Mouse (Mus musculus) CH12.LX (cell line): ENCODE measurements around the gene Saa4. TPM values are rescaled to one million over a fixed set of nuclear protein-coding genes. Genes with fewer than 3 reads are reported as not detected.
A peak's percentile ranks its signal among the peaks of the same experiment; 100 is the strongest.

Experiments
- DNase-seq: peaks from one replicate; pipeline ENCODE4 v3.0.0-alpha.2; 2013; ENCODE audit errors: extremely low read depth
- H3K27ac ChIP-seq: 2 replicates; pipeline ENCODE4 v1.5.1; 2012; ENCODE audit warnings: low read depth, mild to moderate bottlenecking, control low read depth, moderate library complexity; ENCODE audit not compliant: insufficient read depth
- H3K27me3 ChIP-seq: replicated peaks from 2 replicates; pipeline ENCODE3; 2012; ENCODE audit warnings: inconsistent platforms
- H3K36me3 ChIP-seq, 2 experiments: replicated peaks in 1 of 2; 2 replicates each; pipeline versions ENCODE3 to v1.6.1; 2012; ENCODE audit warnings: inconsistent platforms in 1 of 2, low read length in 1 of 2, mild to moderate bottlenecking in 1 of 2, mixed read lengths in 1 of 2, moderate library complexity in 1 of 2; ENCODE audit not compliant: control insufficient read depth in 1 of 2, insufficient read depth in 1 of 2
- H3K4me1 ChIP-seq, 2 experiments: 2 replicates each; pipeline ENCODE4 v1.6.1; 2012; ENCODE audit warnings: inconsistent platforms in 1 of 2, moderate library complexity in 1 of 2; ENCODE audit not compliant: insufficient read depth in 2 of 2, control insufficient read depth in 1 of 2
- H3K4me2 ChIP-seq: 2 replicates; pipeline ENCODE4 v1.6.1; 2012; ENCODE audit warnings: low read depth, mild to moderate bottlenecking, control low read depth; ENCODE audit not compliant: poor library complexity, insufficient read depth, severe bottlenecking
- H3K4me3 ChIP-seq, 3 experiments: fragments of 150-350 bp in 1 of 3; sonication (generic) in 1 of 3; replicated peaks in 1 of 3; 2 replicates each; pipeline versions ENCODE3 to v1.5.1; 2011 to 2012; ENCODE audit warnings: low read depth in 2 of 3, low read length in 2 of 3, mild to moderate bottlenecking in 2 of 3, moderate library complexity in 2 of 3, control low read depth in 1 of 3, improper control_type of control experiment in 1 of 3, inconsistent platforms in 1 of 3, mixed read lengths in 1 of 3; ENCODE audit not compliant: poor library complexity in 1 of 3
- H3K79me2 ChIP-seq: replicated peaks from 2 replicates; pipeline ENCODE4 v1.6.1; 2012; ENCODE audit warnings: mild to moderate bottlenecking, moderate library complexity; ENCODE audit not compliant: control insufficient read depth, poor library complexity, insufficient read depth, severe bottlenecking; ENCODE audit errors: extremely low read depth
- H3K9ac ChIP-seq: 2 replicates; pipeline ENCODE4 v1.6.1; 2012; ENCODE audit warnings: low read depth, mild to moderate bottlenecking, control low read depth, moderate library complexity; ENCODE audit not compliant: insufficient read depth
- H3K9me3 ChIP-seq: replicated peaks from 2 replicates; pipeline ENCODE3; 2012; ENCODE audit warnings: low read length, inconsistent platforms, mixed read lengths
- BHLHE40 ChIP-seq: IDR thresholded peaks from 2 replicates; pipeline ENCODE4 v1.6.1; 2011; ENCODE audit warnings: mild to moderate bottlenecking, low read depth, low read length, improper control_type of control experiment
- CHD1 ChIP-seq: IDR thresholded peaks from 2 replicates; pipeline ENCODE4 v1.6.1; 2012; ENCODE audit warnings: low read depth, low read length, improper control_type of control experiment, inconsistent platforms
- CHD2 ChIP-seq: IDR thresholded peaks from 2 replicates; pipeline ENCODE4 v1.6.1; 2011; ENCODE audit warnings: low read length, improper control_type of control experiment
- CTCF ChIP-seq, 2 experiments: IDR thresholded peaks in 1 of 2; conservative IDR thresholded peaks in 1 of 2; 2 replicates each; pipeline ENCODE4 v1.5.1; 2011 to 2012; ENCODE audit warnings: low read depth in 2 of 2, low read length in 2 of 2, improper control_type of control experiment in 1 of 2, inconsistent platforms in 1 of 2, mild to moderate bottlenecking in 1 of 2, moderate library complexity in 1 of 2
- E2F4 ChIP-seq: IDR thresholded peaks from 2 replicates; pipeline ENCODE4 v1.6.1; 2011; ENCODE audit warnings: low read depth, low read length, improper control_type of control experiment; ENCODE audit not compliant: insufficient replicate concordance
- ELF1 ChIP-seq: IDR thresholded peaks from 2 replicates; pipeline ENCODE4 v1.6.1; 2014; ENCODE audit warnings: low read depth, mild to moderate bottlenecking, inconsistent platforms, low read length, improper control_type of control experiment
- EP300 ChIP-seq: IDR thresholded peaks from 2 replicates; pipeline ENCODE4 v1.6.1; 2011; ENCODE audit warnings: low read length, improper control_type of control experiment
- ETS1 ChIP-seq: conservative IDR thresholded peaks from 2 replicates; pipeline ENCODE4 v1.6.1; 2012; ENCODE audit warnings: low read depth, mild to moderate bottlenecking, inconsistent platforms, low read length, improper control_type of control experiment, moderate library complexity
- HCFC1 ChIP-seq: IDR thresholded peaks from 2 replicates; pipeline ENCODE4 v1.6.1; 2012; ENCODE audit warnings: low read depth, mild to moderate bottlenecking, inconsistent platforms, low read length, improper control_type of control experiment
- IRF4 ChIP-seq: IDR thresholded peaks from 2 replicates; pipeline ENCODE4 v1.6.1; 2014; ENCODE audit warnings: low read depth, mild to moderate bottlenecking, inconsistent platforms, low read length, improper control_type of control experiment
- JUN ChIP-seq: IDR thresholded peaks from 2 replicates; pipeline ENCODE4 v1.6.1; 2011; ENCODE audit warnings: low read depth, mild to moderate bottlenecking, low read length, improper control_type of control experiment, moderate library complexity; ENCODE audit not compliant: insufficient read depth
- JUND ChIP-seq: conservative IDR thresholded peaks from 2 replicates; pipeline ENCODE4 v1.6.1; 2011; ENCODE audit warnings: low read depth, low read length, improper control_type of control experiment
- KAT2A ChIP-seq: IDR thresholded peaks from 2 replicates; pipeline ENCODE4 v1.6.1; 2012; ENCODE audit warnings: low read length, improper control_type of control experiment, inconsistent platforms; ENCODE audit not compliant: insufficient replicate concordance
- MAFK ChIP-seq: IDR thresholded peaks from 2 replicates; pipeline ENCODE4 v1.6.1; 2011; ENCODE audit warnings: low read length, improper control_type of control experiment; ENCODE audit not compliant: insufficient replicate concordance
- MAZ ChIP-seq: IDR thresholded peaks from 2 replicates; pipeline ENCODE4 v1.6.1; 2012; ENCODE audit warnings: low read depth, mild to moderate bottlenecking, inconsistent platforms, low read length, improper control_type of control experiment, moderate library complexity
- MEF2A ChIP-seq: IDR thresholded peaks from 2 replicates; pipeline ENCODE4 v1.6.1; 2014; ENCODE audit warnings: low read depth, mild to moderate bottlenecking, inconsistent platforms, low read length, improper control_type of control experiment, borderline replicate concordance
- MXI1 ChIP-seq: IDR thresholded peaks from 2 replicates; pipeline ENCODE4 v1.6.1; 2011; ENCODE audit warnings: mild to moderate bottlenecking, low read depth, low read length, improper control_type of control experiment
- MYC ChIP-seq: IDR thresholded peaks from 2 replicates; pipeline ENCODE4 v1.6.1; 2011; ENCODE audit warnings: low read depth, mild to moderate bottlenecking, improper control_type of control experiment, low read length
- NRF1 ChIP-seq: IDR thresholded peaks from 2 replicates; pipeline ENCODE4 v1.6.1; 2014; ENCODE audit warnings: low read depth, mild to moderate bottlenecking, inconsistent platforms, low read length, improper control_type of control experiment, moderate library complexity
- POLR2AphosphoS2 ChIP-seq: IDR thresholded peaks from 2 replicates; pipeline ENCODE4 v1.6.1; 2011; ENCODE audit warnings: low read depth, low read length, improper control_type of control experiment
- RAD21 ChIP-seq: IDR thresholded peaks from 2 replicates; pipeline ENCODE4 v1.6.1; 2011; ENCODE audit warnings: low read depth, mild to moderate bottlenecking, low read length, improper control_type of control experiment, moderate library complexity
- SMC3 ChIP-seq: IDR thresholded peaks from 2 replicates; pipeline ENCODE4 v1.6.1; 2011; ENCODE audit warnings: low read depth, low read length, improper control_type of control experiment
- TBP ChIP-seq: conservative IDR thresholded peaks from 2 replicates; pipeline ENCODE4 v1.6.1; 2011; ENCODE audit warnings: low read depth, low read length, improper control_type of control experiment
- TCF12 ChIP-seq: IDR thresholded peaks from 2 replicates; pipeline ENCODE4 v1.6.1; 2014; ENCODE audit warnings: low read depth, mild to moderate bottlenecking, inconsistent platforms, low read length, improper control_type of control experiment
- UBTF ChIP-seq: IDR thresholded peaks from 2 replicates; pipeline ENCODE4 v1.6.1; 2012; ENCODE audit warnings: low read depth, mild to moderate bottlenecking, inconsistent platforms, low read length, improper control_type of control experiment, moderate library complexity
- USF1 ChIP-seq: IDR thresholded peaks from 2 replicates; pipeline ENCODE4 v1.6.1; 2014; ENCODE audit warnings: low read depth, mild to moderate bottlenecking, inconsistent platforms, low read length, improper control_type of control experiment
- USF2 ChIP-seq: conservative IDR thresholded peaks from 2 replicates; pipeline ENCODE4 v1.6.1; 2011; ENCODE audit warnings: low read depth, low read length, improper control_type of control experiment
- ZC3H11A ChIP-seq: IDR thresholded peaks from 2 replicates; pipeline ENCODE4 v1.6.1; 2012; ENCODE audit warnings: low read depth, mild to moderate bottlenecking, inconsistent platforms, low read length, improper control_type of control experiment
- ZKSCAN1 ChIP-seq: IDR thresholded peaks from 2 replicates; pipeline ENCODE4 v1.6.1; 2012; ENCODE audit warnings: low read depth, inconsistent platforms, low read length, improper control_type of control experiment, borderline replicate concordance
- ZMIZ1 ChIP-seq: IDR thresholded peaks from 2 replicates; pipeline ENCODE4 v1.6.1; 2012; ENCODE audit warnings: low read depth, mild to moderate bottlenecking, inconsistent platforms, low read length, improper control_type of control experiment
- ZNF384 ChIP-seq: IDR thresholded peaks from 2 replicates; pipeline ENCODE4 v1.6.1; 2012; ENCODE audit warnings: low read depth, low read length, improper control_type of control experiment, inconsistent platforms
- dilution Hi-C: fragments of 300-500 bp; cut with MboI; formaldehyde crosslinking; loops from 2 replicates; pipeline ENCODE4 v1.14.3; 2020; ENCODE audit warnings: low sequenced_read_pairs; ENCODE audit not compliant: extremely low pct_unique_long_range_greater_than_20kb, extremely low pct_ligation_motif_present
- in situ Hi-C: fragments of 300-500 bp; cut with MboI; formaldehyde crosslinking; loops from 3 replicates; pipeline ENCODE4 v1.14.3; 2019; ENCODE audit warnings: low sequenced_read_pairs, low pct_ligation_motif_present, low pct_unique_long_range_greater_than_20kb, mixed read lengths
- polyA plus RNA-seq: library from polyadenylated mRNA; unstranded; fragments of >175 nt; gene quantifications from 2 replicates; pipeline ENCODE4 v1.2.1, GENCODE M21; 2012; ENCODE audit warnings: low read depth; ENCODE audit not compliant: insufficient read length
- total RNA-seq, 2 experiments: library from RNA; depleted of rRNA; stranded (reverse); fragments of 300-350 nt in 1 of 2; fragments of >200 nt in 1 of 2; gene quantifications; 2 replicates each; pipeline ENCODE4 v1.2.3; 2012 to 2014

The Saa4 gene
- not detected in 2 replicates for total RNA-seq (2012; rRNA removed)
- total RNA-seq (2014; rRNA removed) = not detected in 2 replicates
- not detected in 2 replicates for polyA plus RNA-seq

- in situ Hi-C loops (no loop called here), dilution Hi-C loops (no loop called here)
- no peaks in the 10 kb centered on the region for H3K36me3 ChIP-seq
- no peak within 1 kb of the TSS for H3K27ac ChIP-seq
- H3K4me3 ChIP-seq = no peak within 1 kb of the TSS
- peaks cover 7 to 14% of the 10 kb centered on the region in 2 experiments for H3K4me1 ChIP-seq
- no peak for DNase-seq
- no peak for TF ChIP-seq ELF1
- H3K4me2 ChIP-seq = no peak within 1 kb of the TSS
- no peaks in the 10 kb centered on the region for H3K79me2 ChIP-seq
- H3K27me3 ChIP-seq = no peaks in the 10 kb centered on the region
- no peak within 1 kb of the TSS for H3K9ac ChIP-seq
- H3K9me3 ChIP-seq = peaks cover 2% of the 10 kb centered on the region
Measured at GRCm38 (mm10) chr7:46732458-46732857, at the start of gene Saa4. Gene Saa4, minus strand, starts transcription at chr7:46732603.

- DNase-seq = peak; percentile 54
- dilution Hi-C loops = no loop called here
- TF ChIP-seq BHLHE40 (no peak), ZC3H11A (no peak), E2F4 (no peak), JUN (no peak), TCF12 (no peak), ELF1 (no peak), UBTF (no peak), TBP (no peak), NRF1 (no peak), USF1 (no peak), MEF2A (no peak), USF2 (no peak), CHD1 (no peak), IRF4 (no peak), MAFK (no peak), EP300 (no peak), MAZ (no peak), MXI1 (no peak), MYC (no peak), HCFC1 (no peak), ETS1 (no peak), ZNF384 (peak; percentile 75), JUND (no peak), CTCF (conservative IDR thresholded peaks at IDR 0.05 in 1 of 2, IDR thresholded peaks at IDR 0.05 in 1 of 2; ENCODE audit: low read depth in 2 of 2, low read length in 2 of 2) (peak; percentile 41 to 55), POLR2AphosphoS2 (no peak), SMC3 (peak; percentile 46), ZKSCAN1 (no peak), CHD2 (no peak), RAD21 (peak; percentile 26), ZMIZ1 (no peak), KAT2A (no peak)
Measured at GRCm38 (mm10) chr7:46770706-46771105, 38.3 kb upstream of the Saa4 start.

More at GRCm38 (mm10) chr7:46770706-46771105, 38.3 kb upstream of the Saa4 start:
- Histone ChIP-seq H3K4me1 (peaks cover 0 to 10% of the 10 kb centered on the region in 2 experiments; a peak in 2 of 4 replicates), H3K27me3 (no peaks in the 10 kb centered on the region), H3K4me3 (no peak overlapping the region), H3K27ac (no peak overlapping the region), H3K9me3 (no peaks in the 10 kb centered on the region), H3K36me3 (peaks cover 49 to 88% of the 10 kb centered on the region in 2 experiments), H3K79me2 (no peaks in the 10 kb centered on the region), H3K9ac (no peak overlapping the region), H3K4me2 (no peak overlapping the region)
- in situ Hi-C loops = no loop called here
